Mouse (Mus musculus): ENCODE results near the gene Aptx. TPM values are rescaled to one million over a fixed set of nuclear protein-coding genes. Genes with fewer than 3 reads are reported as not detected.

The Aptx gene
- polyA plus RNA-seq, 1 experiment from 2014 or later: 23.1 TPM

DNA sequence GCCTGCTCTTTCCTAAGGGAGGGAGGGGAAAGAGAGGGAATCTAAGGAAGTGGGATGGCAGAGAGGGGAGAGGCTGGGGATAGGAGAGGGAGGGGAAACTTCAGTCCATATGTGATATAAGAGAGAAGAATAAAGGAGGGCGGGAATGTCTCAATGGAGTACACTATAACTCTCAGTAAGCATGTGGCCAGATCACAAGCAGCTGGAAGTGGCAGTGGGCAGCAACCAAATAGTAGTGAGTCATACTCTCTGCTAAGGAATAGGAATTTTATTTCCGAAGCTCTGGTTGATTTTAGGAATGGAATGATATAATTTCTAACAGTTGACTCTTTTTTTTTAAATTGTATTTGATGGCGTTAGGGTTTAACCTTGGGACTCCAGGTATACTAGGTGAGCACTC lies 14.1 kb upstream of the Aptx start:
- in situ Hi-C loops (cut with MboI; ENCODE audit: low pct_unique_long_range_greater_than_20kb): no loop called here
- CTCF ChIA-PET: no interaction called here
- ATAC-seq: no peak
- POLR2A ChIA-PET: no interaction called here
- H3K27me3 ChIP-seq: no peaks in the 10 kb centered on the region
- no peak for TF ChIP-seq CTCF (IDR thresholded peaks at IDR 0.05)
- DNase-seq (ENCODE audit: low read depth, low spot score): no peak

DNA sequence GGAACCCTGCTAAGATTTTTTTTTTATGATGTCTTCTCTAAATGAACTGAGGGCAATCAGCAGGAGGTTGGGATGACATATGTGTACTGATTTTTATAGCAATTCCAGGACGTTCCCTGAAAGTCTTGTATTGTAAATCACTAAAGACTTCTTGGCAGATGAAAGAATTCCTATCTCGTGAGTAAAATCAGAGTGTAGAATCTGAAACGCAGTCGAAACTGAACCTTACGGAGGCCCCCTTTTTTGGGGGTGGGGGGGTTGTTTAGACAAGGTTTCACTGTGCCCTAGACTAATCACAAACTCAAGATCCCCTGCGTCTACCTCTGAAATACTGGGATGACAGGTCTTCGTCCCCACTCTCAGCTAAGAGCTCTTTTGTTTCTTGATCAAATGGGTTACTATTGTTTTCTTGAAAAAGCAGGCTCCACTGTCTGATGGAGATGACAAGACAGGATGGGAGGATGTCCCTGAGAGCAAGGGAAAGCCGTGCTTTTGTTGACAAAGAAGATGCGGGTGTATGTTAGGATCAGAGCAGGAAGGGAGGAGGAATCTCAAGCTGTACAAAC lies 799 bp upstream of the Aptx start:
- TF ChIP-seq CTCF (IDR thresholded peaks at IDR 0.05): no peak
- DNase-seq (ENCODE audit: low read depth, low spot score): no peak
- ChIA-PET POLR2A (interaction anchor here (2.3 kb wide), 1 partner anchor 18 kb away, joined by 10 read pairs; the partner anchor contains the start of gene Dnaja1), CTCF (interaction anchor here (1.2 to 1.6 kb wide), 3 partner anchors 17 to 28 kb away, joined by 3 to 5 read pairs (median 5); partner anchors contain the start of gene Dnaja1)
- in situ Hi-C loops (cut with MboI; ENCODE audit: low pct_unique_long_range_greater_than_20kb): no loop called here
- no peak for ATAC-seq
- no peaks in the 10 kb centered on the region for H3K27me3 ChIP-seq

DNA sequence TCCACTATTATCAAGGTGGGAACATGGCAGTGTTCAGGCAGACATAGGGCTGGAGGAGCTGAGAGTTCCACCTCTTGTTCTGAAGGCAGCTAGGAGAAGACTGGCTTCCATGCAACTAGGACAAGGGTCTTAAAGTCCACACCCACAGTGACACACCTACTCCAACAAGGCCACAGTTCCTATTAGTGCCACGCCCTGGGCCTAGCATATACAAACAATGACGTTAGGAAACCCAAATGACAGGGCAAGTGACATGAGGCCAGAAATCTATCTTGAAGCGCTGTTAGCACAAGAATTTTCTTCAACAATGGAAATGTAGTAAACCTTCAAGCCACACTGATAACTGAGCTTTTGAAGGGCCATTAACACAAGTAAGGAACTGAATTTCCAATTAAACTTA lies 1.2 kb downstream of the Aptx start:
- DNase-seq (ENCODE audit: low read depth, low spot score) (no peak), ATAC-seq (no peak)
- no peak for TF ChIP-seq CTCF (IDR thresholded peaks at IDR 0.05)
- ChIA-PET POLR2A (no interaction called here), CTCF (no interaction called here)
- in situ Hi-C loops (cut with MboI; ENCODE audit: low pct_unique_long_range_greater_than_20kb): no loop called here
- H3K27me3 ChIP-seq: no peaks in the 10 kb centered on the region

DNA sequence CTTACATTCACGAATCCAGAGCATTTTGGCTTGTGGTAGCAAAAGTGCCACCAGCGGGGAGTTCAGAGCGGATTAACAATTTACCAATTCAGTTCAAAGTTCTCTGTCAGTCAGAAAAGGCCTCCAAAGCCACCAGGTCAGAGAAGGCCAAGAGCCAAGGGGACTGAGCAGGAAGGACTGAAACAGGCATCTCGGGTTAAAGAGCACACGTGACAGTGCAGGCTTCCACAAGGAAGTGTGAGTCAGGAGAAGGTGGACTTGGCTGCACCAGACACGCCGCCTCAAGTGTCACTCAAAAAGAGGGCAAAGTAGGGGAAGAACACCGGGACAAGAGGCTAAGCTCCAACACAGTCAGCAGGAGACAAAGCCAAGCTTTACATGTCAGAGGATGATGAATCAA lies 2.8 kb downstream of the Aptx start:
- DNase-seq (ENCODE audit: low read depth, low spot score) (no peak), ATAC-seq (no peak)
- ChIA-PET POLR2A (no interaction called here), CTCF (no interaction called here)
- in situ Hi-C loops (cut with MboI; ENCODE audit: low pct_unique_long_range_greater_than_20kb): no loop called here
- no peaks in the 10 kb centered on the region for H3K27me3 ChIP-seq
- TF ChIP-seq CTCF (IDR thresholded peaks at IDR 0.05): no peak

DNA sequence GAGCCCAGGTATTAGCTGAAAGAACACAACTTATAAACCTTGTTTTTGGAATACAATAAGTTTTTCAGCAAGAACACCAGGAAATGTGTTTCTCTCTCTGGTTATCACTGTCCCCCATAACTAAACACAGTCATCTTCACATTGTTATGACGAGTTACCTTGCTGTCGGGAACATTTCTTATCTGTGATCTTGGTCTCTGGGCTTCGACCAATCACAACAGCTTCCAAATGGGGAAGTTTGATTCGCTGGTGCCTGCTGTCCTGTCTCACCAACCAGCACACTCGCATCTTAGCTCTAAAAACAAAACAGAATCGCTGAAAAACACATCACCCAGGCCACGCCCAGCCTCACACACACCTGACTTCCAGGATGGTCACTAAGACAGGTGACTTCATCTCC lies 5.9 kb downstream of the Aptx start:
- ChIA-PET POLR2A (no interaction called here), CTCF (no interaction called here)
- no peak for TF ChIP-seq CTCF (IDR thresholded peaks at IDR 0.05)
- DNase-seq (ENCODE audit: low read depth, low spot score): no peak
- H3K27me3 ChIP-seq: no peaks in the 10 kb centered on the region
- in situ Hi-C loops (cut with MboI; ENCODE audit: low pct_unique_long_range_greater_than_20kb): no loop called here
- ATAC-seq: no peak

DNA sequence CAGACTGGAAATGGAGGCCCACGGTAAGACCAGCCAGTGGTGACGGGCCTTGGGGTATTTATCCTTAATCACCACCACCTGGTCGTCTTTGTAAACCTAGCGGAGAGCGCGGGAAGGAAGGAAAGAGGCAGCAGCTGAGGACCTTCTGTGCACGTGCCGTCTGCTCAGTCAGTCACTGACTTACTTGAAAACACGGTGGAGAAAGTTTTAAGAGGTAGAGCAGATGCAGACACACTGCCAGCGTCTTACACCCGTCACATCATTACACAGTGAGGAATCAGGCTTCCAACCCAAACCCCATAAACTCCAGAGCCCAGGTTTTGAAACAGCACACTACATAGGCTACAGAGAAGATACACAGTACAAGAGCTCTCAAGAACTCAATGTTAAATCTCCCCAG lies 11.9 kb downstream of the Aptx start:
- in situ Hi-C loops (cut with MboI; ENCODE audit: low pct_unique_long_range_greater_than_20kb): no loop called here
- no peak for ATAC-seq
- no peak for TF ChIP-seq CTCF (IDR thresholded peaks at IDR 0.05)
- no peak for DNase-seq (ENCODE audit: low read depth, low spot score)
- CTCF ChIA-PET: interaction anchor here (3.1 kb wide), 1 partner anchor 9 kb away, joined by 15 read pairs; no protein-coding TSS in a partner anchor
- POLR2A ChIA-PET: no interaction called here
- no peaks in the 10 kb centered on the region for H3K27me3 ChIP-seq

DNA sequence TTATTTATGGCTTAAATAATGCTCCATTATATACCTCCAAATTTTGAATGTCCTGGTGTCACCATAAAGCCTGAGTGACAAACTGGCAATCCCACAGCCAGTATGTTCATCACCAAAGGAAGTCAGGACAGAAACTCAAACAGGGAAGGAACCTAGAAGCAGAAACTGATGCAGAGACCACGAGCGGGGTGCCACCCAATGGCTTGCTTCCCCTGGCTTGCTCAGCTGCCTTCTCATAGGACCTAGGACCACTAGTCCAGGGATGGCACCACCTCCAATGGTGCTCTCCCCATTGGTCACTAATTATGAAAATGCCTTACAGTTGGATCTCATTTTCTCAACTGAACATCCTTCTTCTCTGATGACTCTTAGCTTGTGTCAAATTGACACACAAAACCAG lies 19.7 kb downstream of the Aptx start:
- ChIA-PET CTCF (interaction anchor here (3.3 kb wide), 1 partner anchor 382 kb away, joined by 19 read pairs; no protein-coding TSS in a partner anchor), POLR2A (no interaction called here)
- DNase-seq (ENCODE audit: low read depth, low spot score): no peak
- no peaks in the 10 kb centered on the region for H3K27me3 ChIP-seq
- in situ Hi-C loops (cut with MboI; ENCODE audit: low pct_unique_long_range_greater_than_20kb): loop anchor here (5.0 kb wide), 1 partner anchor 541 kb away; the partner anchor contains the start of gene Aco1
- TF ChIP-seq CTCF (IDR thresholded peaks at IDR 0.05): no peak
- no peak for ATAC-seq

DNA sequence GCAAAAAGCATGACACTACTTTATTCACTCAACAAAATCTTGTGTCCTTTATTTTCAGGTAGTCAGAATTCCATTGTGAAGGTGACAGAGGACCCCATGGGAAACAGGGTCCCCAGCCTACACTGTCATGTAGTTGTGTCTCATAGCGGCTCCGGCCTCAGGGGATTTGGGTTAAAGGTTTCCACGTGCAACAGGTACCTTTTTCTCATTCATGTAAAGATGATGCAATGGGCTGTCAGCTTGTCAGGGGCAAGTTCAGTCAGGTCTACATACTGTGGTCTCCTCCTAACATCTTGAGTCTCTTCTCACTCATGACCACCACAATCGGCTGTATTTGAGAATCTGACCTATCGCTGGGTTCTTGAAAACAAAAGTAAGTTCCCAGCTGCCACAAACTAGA lies 20.6 kb downstream of the Aptx start:
- ChIA-PET POLR2A (no interaction called here), CTCF (interaction anchor here (0.7 to 3.3 kb wide), 5 partner anchors 10 to 381 kb away, joined by 3 to 19 read pairs (median 8); partner anchors contain the start of gene Dnaja1)
- no peak for ATAC-seq
- no peaks in the 10 kb centered on the region for H3K27me3 ChIP-seq
- no peak for TF ChIP-seq CTCF (IDR thresholded peaks at IDR 0.05)
- in situ Hi-C loops (cut with MboI; ENCODE audit: low pct_unique_long_range_greater_than_20kb): loop anchor here (5.0 kb wide), 1 partner anchor 540 kb away; the partner anchor contains the start of gene Aco1
- no peak for DNase-seq (ENCODE audit: low read depth, low spot score)

DNA sequence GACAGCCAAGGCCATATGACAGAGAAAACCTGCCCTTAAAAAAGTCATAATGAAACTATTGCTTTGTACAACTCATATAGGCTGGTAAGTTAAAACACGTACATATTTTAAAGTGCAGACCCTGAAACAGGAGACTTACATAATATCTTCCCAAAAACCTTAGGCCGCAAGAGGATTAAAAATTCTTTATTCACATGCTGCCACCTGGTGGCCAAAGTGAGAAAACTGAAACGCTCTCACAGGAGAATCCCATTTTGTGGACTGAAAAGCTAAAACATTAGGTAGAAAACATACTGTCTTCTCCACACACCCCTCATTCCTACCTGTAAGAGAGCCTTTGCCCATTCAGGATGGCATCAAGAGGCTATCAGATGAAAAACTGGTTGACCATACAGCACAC lies 21.1 kb downstream of the Aptx start:
- in situ Hi-C loops (cut with MboI; ENCODE audit: low pct_unique_long_range_greater_than_20kb): loop anchor here (5.0 kb wide), 1 partner anchor 540 kb away; the partner anchor contains the start of gene Aco1
- CTCF ChIA-PET: interaction anchor here (0.7 to 3.3 kb wide), 6 partner anchors 11 to 380 kb away, joined by 3 to 19 read pairs (median 6); partner anchors contain the start of gene Dnaja1
- peak; percentile 25 for TF ChIP-seq CTCF (IDR thresholded peaks at IDR 0.05)
- no peak for DNase-seq (ENCODE audit: low read depth, low spot score)
- POLR2A ChIA-PET: no interaction called here
- no peaks in the 10 kb centered on the region for H3K27me3 ChIP-seq
- ATAC-seq: no peak

DNA sequence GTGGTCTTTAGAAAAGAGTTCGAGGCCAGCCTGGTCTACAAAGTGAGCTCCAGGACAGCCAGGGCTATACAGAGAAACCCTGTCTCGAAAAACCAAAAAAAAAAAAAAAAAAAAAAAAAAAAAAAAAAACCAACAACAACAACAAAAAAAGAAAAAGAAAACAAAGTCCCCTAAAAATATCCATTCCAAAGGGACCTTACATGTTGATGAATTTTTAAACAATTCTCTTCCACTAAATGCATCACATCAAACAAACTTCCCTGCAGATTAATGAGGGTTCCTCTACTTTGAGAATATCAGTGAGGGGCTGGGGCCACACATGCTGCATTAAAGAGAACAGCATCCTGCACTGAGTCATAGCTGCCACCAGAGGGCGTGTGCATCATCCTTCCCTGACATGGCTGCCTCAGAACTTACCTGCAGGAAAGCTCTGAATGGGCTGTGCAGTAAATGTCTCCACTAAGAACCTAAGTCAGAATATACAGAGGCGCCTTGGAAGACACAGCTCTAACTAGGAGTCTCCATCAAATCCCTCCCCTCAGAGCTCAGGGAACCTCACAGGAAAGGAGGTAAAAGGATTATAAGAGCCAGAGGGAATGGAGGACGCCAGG lies 22.6 kb downstream of the Aptx start:
- in situ Hi-C loops (cut with MboI; ENCODE audit: low pct_unique_long_range_greater_than_20kb): loop anchor here (5.0 kb wide), 1 partner anchor 538 kb away; the partner anchor contains the start of gene Aco1
- TF ChIP-seq CTCF (IDR thresholded peaks at IDR 0.05): peak; percentile 78
- H3K27me3 ChIP-seq: no peaks in the 10 kb centered on the region
- DNase-seq (ENCODE audit: low read depth, low spot score) (no peak), ATAC-seq (peak; percentile 65)
- ChIA-PET POLR2A (no interaction called here), CTCF (interaction anchor here (0.6 to 3.3 kb wide), 5 partner anchors 9 to 379 kb away, joined by 4 to 19 read pairs (median 8); partner anchors contain the start of gene Dnaja1)

DNA sequence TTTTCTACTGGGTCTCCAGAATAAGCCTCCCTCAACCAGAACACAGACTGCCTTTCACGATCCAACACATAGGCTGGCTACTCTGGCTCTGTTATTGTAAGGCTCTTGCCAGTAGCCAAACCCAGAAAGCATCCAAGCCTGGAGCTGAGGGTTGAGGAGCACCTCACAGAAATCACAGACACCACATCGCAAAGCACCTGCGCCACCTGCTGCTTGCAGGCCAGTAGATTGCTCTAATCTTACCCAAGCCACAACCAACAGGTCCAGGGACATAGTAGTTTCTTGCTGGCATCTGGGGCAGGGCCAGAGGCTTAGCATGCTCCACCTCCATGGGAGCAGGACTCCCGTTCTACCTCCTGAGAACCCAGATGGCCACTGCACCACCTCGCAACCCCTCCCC lies 25.9 kb downstream of the Aptx start:
- ATAC-seq: no peak
- peak; percentile 7 for TF ChIP-seq CTCF (IDR thresholded peaks at IDR 0.05)
- in situ Hi-C loops (cut with MboI; ENCODE audit: low pct_unique_long_range_greater_than_20kb): loop anchor here (5.0 kb wide), 2 partner anchors 45 to 385 kb away; no protein-coding TSS in a partner anchor
- no peak for DNase-seq (ENCODE audit: low read depth, low spot score)
- no peaks in the 10 kb centered on the region for H3K27me3 ChIP-seq
- ChIA-PET CTCF (no interaction called here), POLR2A (no interaction called here)

All from Patski (cell line).